Mouse (Mus musculus) midbrain, embryonic 13.5 days (tissue): ENCODE measurements around the gene Sox6. TPM values are rescaled to one million over a fixed set of nuclear protein-coding genes. Genes with fewer than 3 reads are reported as not detected.

Source experiments
- ATAC-seq: fragments of 200-750 bp; cut with Nextera tagmentation; 2 replicates; pipeline ENCODE4 v1.8.0; 2017; ENCODE audit warnings: mild to moderate bottlenecking, moderate TSS enrichment, moderate library complexity
- H3K27ac ChIP-seq: fragments of 300-500 bp; sonication (generic); 2 replicates; pipeline ENCODE4 v1.5.1; 2015; ENCODE audit warnings: inconsistent platforms, mild to moderate bottlenecking, moderate library complexity
- H3K27me3 ChIP-seq: fragments of 300-500 bp; sonication (generic); 2 replicates; pipeline ENCODE4 v1.6.1; 2015; ENCODE audit warnings: mild to moderate bottlenecking, inconsistent platforms
- H3K36me3 ChIP-seq: fragments of 300-500 bp; sonication (generic); 2 replicates; pipeline ENCODE4 v1.6.1; 2015; ENCODE audit warnings: mild to moderate bottlenecking, inconsistent platforms
- H3K4me1 ChIP-seq: fragments of 300-500 bp; sonication (generic); replicated peaks from 2 replicates; pipeline ENCODE4 v1.6.1; 2015; ENCODE audit warnings: inconsistent platforms
- H3K4me2 ChIP-seq: fragments of 300-500 bp; sonication (generic); replicated peaks from 2 replicates; pipeline ENCODE4 v1.6.1; 2015; ENCODE audit warnings: moderate library complexity, mild to moderate bottlenecking, inconsistent platforms
- H3K4me3 ChIP-seq: fragments of 300-500 bp; sonication (generic); replicated peaks from 2 replicates; pipeline ENCODE4 v1.5.1; 2015; ENCODE audit warnings: mild to moderate bottlenecking, inconsistent platforms
- H3K9ac ChIP-seq: fragments of 300-500 bp; sonication (generic); replicated peaks from 2 replicates; pipeline ENCODE4 v1.6.1; 2015; ENCODE audit warnings: mild to moderate bottlenecking, inconsistent platforms
- H3K9me3 ChIP-seq: fragments of 300-500 bp; sonication (generic); 2 replicates; pipeline ENCODE4 v1.6.1; 2016; ENCODE audit warnings: mild to moderate bottlenecking, inconsistent platforms
- WGBS: fragments of 180-500 bp; shearing (Covaris S2); methylation state at CpG from one replicate; pipeline ENCODE4 v1.1.7; 2015; 5-methylcytosine and 5-hydroxymethylcytosine counted together
- polyA plus RNA-seq: library from polyadenylated mRNA; unstranded; fragments of >200 nt; fragmentation: Nextera tagmentation; extraction: Ambion mirVana; gene quantifications from 2 replicates; pipeline ENCODE4 v1.2.1, GENCODE M21; 2015

The Sox6 gene
- polyA plus RNA-seq, 1 experiment from 2014 or later, result 57.2 TPM

- Histone ChIP-seq H3K4me3 (no peak overlapping the region), H3K36me3 (no peaks in the 10 kb centered on the region), H3K9ac (no peak overlapping the region), H3K27ac (no peak overlapping the region), H3K4me1 (no peaks in the 10 kb centered on the region), H3K27me3 (no peaks in the 10 kb centered on the region), H3K9me3 (no peaks in the 10 kb centered on the region), H3K4me2 (no peak overlapping the region)
- no peak for ATAC-seq
- WGBS, result 86% methylated on average over 5 of the region's 5 CpGs
Observed at GRCm38 (mm10) chr7:115979813-115980512, 58.6 kb downstream of the Sox6 start.

GRCm38 (mm10) chr7:115974518-115974917, 64.1 kb downstream of the Sox6 start:
- Histone ChIP-seq H3K9me3 (no peaks in the 10 kb centered on the region), H3K27me3 (no peaks in the 10 kb centered on the region), H3K4me2 (no peak overlapping the region), H3K36me3 (no peaks in the 10 kb centered on the region; the same call in 1 of the 2 replicates), H3K4me3 (no peak overlapping the region), H3K4me1 (no peaks in the 10 kb centered on the region), H3K9ac (no peak overlapping the region), H3K27ac (no peak overlapping the region)
- no peak for ATAC-seq
- WGBS, result 94% methylated on average over 2 of the region's 2 CpGs

GRCm38 (mm10) chr7:115967186-115967585, 71.4 kb downstream of the Sox6 start:
- Histone ChIP-seq H3K4me3 (no peak overlapping the region), H3K4me1 (0 out of 2 replicates have a peak, but pooled peaks cover 5% of the 10 kb centered on the region), H3K27me3 (no peaks in the 10 kb centered on the region), H3K4me2 (no peak overlapping the region), H3K9ac (no peak overlapping the region), H3K9me3 (no peaks in the 10 kb centered on the region), H3K27ac (no peak overlapping the region), H3K36me3 (no peaks in the 10 kb centered on the region)
- WGBS, result 92% methylated on average over 4 of the region's 4 CpGs
- ATAC-seq, result no peak

DNA sequence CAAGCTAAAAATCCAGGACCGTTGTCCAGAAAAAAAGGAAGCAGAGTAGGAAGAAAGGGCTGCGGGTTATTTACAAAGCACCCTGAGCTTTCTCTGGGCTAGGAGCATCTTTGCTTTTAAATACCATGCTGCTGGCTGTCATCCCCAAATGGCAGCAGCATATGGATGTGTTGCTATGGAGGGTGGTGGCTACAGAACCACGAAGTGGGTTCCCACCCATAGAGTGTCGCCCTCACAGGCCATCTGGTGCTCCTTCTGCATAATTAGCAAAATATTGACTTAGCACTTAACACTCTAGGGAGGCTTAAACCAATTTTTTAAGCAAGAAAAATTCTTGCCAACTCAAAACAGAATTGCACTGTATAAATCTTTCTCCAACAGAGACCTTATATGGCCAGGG, 72.4 kb downstream of the Sox6 start:
- no peaks in the 10 kb centered on the region for H3K36me3 ChIP-seq
- H3K27me3 ChIP-seq, result no peaks in the 10 kb centered on the region
- H3K4me3 ChIP-seq, result no peak overlapping the region
- no peak overlapping the region for H3K27ac ChIP-seq
- no peak overlapping the region for H3K9ac ChIP-seq
- 48% methylated on average over 4 of the region's 4 CpGs for WGBS
- H3K4me2 ChIP-seq, result no peak overlapping the region
- H3K9me3 ChIP-seq, result no peaks in the 10 kb centered on the region
- ATAC-seq, result no peak
- peaks cover 6% of the 10 kb centered on the region for H3K4me1 ChIP-seq

- H3K9ac ChIP-seq, result no peak overlapping the region
- H3K27me3 ChIP-seq, result no peaks in the 10 kb centered on the region
- H3K4me2 ChIP-seq, result no peak overlapping the region
- 89% methylated on average over 3 of the region's 3 CpGs for WGBS
- no peaks in the 10 kb centered on the region for H3K9me3 ChIP-seq
- no peaks in the 10 kb centered on the region for H3K4me1 ChIP-seq
- no peak overlapping the region for H3K4me3 ChIP-seq
- no peaks in the 10 kb centered on the region for H3K36me3 ChIP-seq
- ATAC-seq, result no peak
- H3K27ac ChIP-seq, result no peak overlapping the region
Observed at GRCm38 (mm10) chr7:115953046-115953445, 85.5 kb downstream of the Sox6 start.

DNA sequence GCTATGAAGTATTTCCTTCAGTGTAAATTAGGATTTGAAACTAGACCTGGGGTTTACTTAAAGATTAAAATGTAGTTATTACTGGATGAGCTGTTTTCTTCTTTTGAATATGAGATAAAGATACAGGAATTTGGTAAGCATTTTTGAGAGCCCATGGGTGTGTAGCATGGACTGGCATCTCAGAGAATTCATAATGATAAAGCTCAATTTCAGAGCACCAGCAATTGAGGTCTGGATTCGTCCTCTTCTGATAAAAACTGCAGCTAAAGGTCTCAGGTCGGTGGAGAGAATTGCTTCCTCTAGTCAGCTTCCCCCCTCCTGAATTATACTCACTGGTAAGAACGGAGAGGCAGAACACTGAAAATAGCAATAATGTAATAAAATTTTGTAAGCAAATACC, 86.4 kb downstream of the Sox6 start:
- no peaks in the 10 kb centered on the region for H3K4me1 ChIP-seq
- H3K4me3 ChIP-seq, result no peak overlapping the region
- no peak overlapping the region for H3K27ac ChIP-seq
- no peak for ATAC-seq
- no peaks in the 10 kb centered on the region for H3K9me3 ChIP-seq
- H3K36me3 ChIP-seq, result no peaks in the 10 kb centered on the region
- H3K4me2 ChIP-seq, result no peak overlapping the region
- no peak overlapping the region for H3K9ac ChIP-seq
- no peaks in the 10 kb centered on the region for H3K27me3 ChIP-seq
- 61% methylated on average over 3 of the region's 3 CpGs for WGBS

- Histone ChIP-seq H3K4me2 (no peak overlapping the region), H3K4me1 (no peaks in the 10 kb centered on the region), H3K27ac (no peak overlapping the region), H3K36me3 (no peaks in the 10 kb centered on the region), H3K27me3 (no peaks in the 10 kb centered on the region), H3K9ac (no peak overlapping the region), H3K4me3 (no peak overlapping the region), H3K9me3 (no peaks in the 10 kb centered on the region)
- no peak for ATAC-seq
- WGBS, result 83% methylated on average over 4 of the region's 4 CpGs
Observed at GRCm38 (mm10) chr7:115951689-115952088, 86.9 kb downstream of the Sox6 start.

DNA sequence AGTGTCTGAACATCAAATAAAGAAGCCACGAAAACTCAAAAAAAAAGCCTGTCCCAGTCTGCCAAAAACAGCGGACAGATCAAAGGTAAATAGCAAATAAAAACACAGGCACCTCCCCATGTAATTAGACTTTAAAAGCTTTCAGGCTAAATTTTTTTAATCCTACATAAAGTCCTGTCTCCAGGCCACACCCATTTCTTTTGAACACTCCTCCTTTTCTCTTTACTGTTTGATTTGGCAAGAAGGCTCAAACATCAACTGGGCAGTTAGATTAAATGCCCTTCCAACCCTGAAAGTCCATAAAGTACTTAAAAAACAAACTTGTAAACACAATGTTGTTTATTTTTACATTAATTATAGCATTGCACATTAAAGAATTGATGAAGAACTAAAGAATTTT, 90.7 kb downstream of the Sox6 start:
- 36% methylated on average over 2 of the region's 2 CpGs for WGBS
- Histone ChIP-seq H3K4me3 (no peak overlapping the region), H3K27ac (no peak overlapping the region), H3K4me1 (no peaks in the 10 kb centered on the region), H3K36me3 (no peaks in the 10 kb centered on the region), H3K9ac (no peak overlapping the region), H3K27me3 (no peaks in the 10 kb centered on the region), H3K9me3 (no peaks in the 10 kb centered on the region), H3K4me2 (no peak overlapping the region)
- no peak for ATAC-seq

DNA sequence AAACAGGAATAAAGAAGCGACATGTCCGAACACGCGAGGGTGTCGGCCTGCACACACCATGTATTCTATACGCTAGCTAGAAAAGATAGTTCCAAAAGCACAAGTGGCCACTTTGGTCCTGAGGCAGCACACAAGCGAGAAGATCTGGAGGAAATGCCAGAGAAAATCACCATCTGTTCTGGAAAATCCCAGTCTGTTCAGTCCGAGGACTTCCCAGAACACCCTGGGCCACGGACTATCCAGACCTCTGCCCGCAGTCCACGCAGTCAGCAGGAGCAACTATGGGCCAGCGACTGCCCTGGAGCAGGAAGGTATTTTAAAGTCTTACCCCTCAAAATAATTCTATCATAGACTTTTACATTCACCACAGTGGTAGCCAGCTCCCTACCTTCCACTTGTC, 92.0 kb downstream of the Sox6 start:
- WGBS, result 95% methylated on average over 12 of the region's 12 CpGs
- ATAC-seq, result no peak
- H3K4me2 ChIP-seq, result no peak overlapping the region

DNA sequence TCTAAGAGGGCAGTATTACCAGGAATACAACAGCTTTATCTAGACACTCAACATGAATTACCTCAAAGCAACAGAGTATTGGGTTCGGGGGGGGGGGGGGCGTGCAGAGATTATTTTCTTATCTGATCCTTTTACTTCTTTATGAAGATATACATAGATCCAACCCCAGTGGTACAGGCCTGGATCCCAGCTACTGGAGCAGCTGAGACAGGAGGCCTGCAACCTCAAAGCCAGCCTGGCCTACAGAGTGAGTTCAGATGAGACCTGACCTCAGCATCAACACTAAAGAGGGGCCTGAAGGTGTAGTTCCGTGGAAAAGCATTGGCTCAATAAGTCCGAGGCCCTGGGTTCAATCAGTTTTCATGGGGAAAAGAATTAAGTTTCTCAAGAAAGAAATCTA, 93.1 kb downstream of the Sox6 start:
- no peaks in the 10 kb centered on the region for H3K9me3 ChIP-seq
- peaks cover 8% of the 10 kb centered on the region for H3K4me1 ChIP-seq
- no peaks in the 10 kb centered on the region for H3K36me3 ChIP-seq
- 88% methylated on average over 4 of the region's 4 CpGs for WGBS
- no peak overlapping the region for H3K9ac ChIP-seq
- no peak overlapping the region for H3K4me2 ChIP-seq
- H3K4me3 ChIP-seq, result no peak overlapping the region
- H3K27me3 ChIP-seq, result no peaks in the 10 kb centered on the region
- no peak overlapping the region for H3K27ac ChIP-seq
- no peak for ATAC-seq

More for the DNA sequence above, 92.0 kb downstream of the Sox6 start:
- Histone ChIP-seq H3K4me3 (no peak overlapping the region), H3K36me3 (no peaks in the 10 kb centered on the region), H3K4me1 (peaks cover 3% of the 10 kb centered on the region; the same call in 1 of the 2 replicates), H3K27ac (no peak overlapping the region), H3K9me3 (no peaks in the 10 kb centered on the region), H3K9ac (no peak overlapping the region), H3K27me3 (no peaks in the 10 kb centered on the region)

DNA sequence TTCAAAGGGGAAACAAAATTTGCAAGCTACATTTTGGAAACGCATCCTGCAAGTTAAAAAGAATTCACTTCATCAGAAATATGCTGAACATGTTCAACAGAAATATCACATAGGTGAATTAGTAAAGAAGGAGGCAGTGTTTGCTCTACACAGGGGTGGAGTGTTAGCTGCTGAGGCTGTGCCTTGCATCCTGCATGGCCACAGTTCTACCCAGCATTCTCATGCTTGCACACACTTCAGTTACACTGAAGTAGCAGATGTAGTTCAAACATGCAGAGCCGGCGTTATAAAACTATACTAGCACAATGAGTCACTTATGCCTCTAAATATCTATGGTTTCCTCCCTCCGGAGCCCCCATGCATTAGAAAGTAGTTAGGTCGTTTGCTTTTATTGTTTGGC, 94.3 kb downstream of the Sox6 start:
- WGBS, result 69% methylated on average over 5 of the region's 5 CpGs
- peaks cover 8% of the 10 kb centered on the region for H3K4me1 ChIP-seq
- no peaks in the 10 kb centered on the region for H3K27me3 ChIP-seq

GRCm38 (mm10) chr7:115941766-115942165, 96.8 kb downstream of the Sox6 start:
- no peak overlapping the region for H3K4me3 ChIP-seq
- H3K27ac ChIP-seq, result no peak overlapping the region
- no peaks in the 10 kb centered on the region for H3K27me3 ChIP-seq
- H3K9ac ChIP-seq, result no peak overlapping the region
- ATAC-seq, result no peak
- H3K4me2 ChIP-seq, result no peak overlapping the region
- H3K4me1 ChIP-seq, result peaks cover 8% of the 10 kb centered on the region
- no peaks in the 10 kb centered on the region for H3K36me3 ChIP-seq
- no peaks in the 10 kb centered on the region for H3K9me3 ChIP-seq
- 45% methylated on average over 6 of the region's 6 CpGs for WGBS

More for the DNA sequence above, 94.3 kb downstream of the Sox6 start:
- Histone ChIP-seq H3K9ac (no peak overlapping the region), H3K4me2 (no peak overlapping the region), H3K9me3 (no peaks in the 10 kb centered on the region), H3K36me3 (no peaks in the 10 kb centered on the region), H3K4me3 (no peak overlapping the region), H3K27ac (no peak overlapping the region)
- ATAC-seq, result no peak

GRCm38 (mm10) chr7:115939292-115939691, 99.3 kb downstream of the Sox6 start:
- no peak for ATAC-seq
- Histone ChIP-seq H3K27ac (no peak overlapping the region), H3K9me3 (no peaks in the 10 kb centered on the region), H3K4me2 (no peak overlapping the region), H3K9ac (no peak overlapping the region), H3K36me3 (no peaks in the 10 kb centered on the region), H3K27me3 (no peaks in the 10 kb centered on the region), H3K4me3 (no peak overlapping the region), H3K4me1 (peaks cover 8% of the 10 kb centered on the region)
- 91% methylated on average over 5 of the region's 5 CpGs for WGBS
